Mouse (Mus musculus) hindbrain, embryonic 13.5 days (tissue): ENCODE results near the gene Ap1b1. TPM values are rescaled to one million over a fixed set of nuclear protein-coding genes. Genes with fewer than 3 reads are reported as not detected.

Experiments used
- ATAC-seq: fragments of 200-750 bp; cut with Nextera tagmentation; 2 replicates; pipeline ENCODE4 v1.8.0; 2017; ENCODE audit warnings: moderate TSS enrichment; ENCODE audit not compliant: low FRiP score
- H3K27ac ChIP-seq: fragments of 300-500 bp; sonication (generic); 2 replicates; pipeline ENCODE4 v1.5.1; 2015; ENCODE audit warnings: inconsistent platforms, mild to moderate bottlenecking, moderate library complexity
- H3K27me3 ChIP-seq: fragments of 300-500 bp; sonication (generic); 2 replicates; pipeline ENCODE4 v1.6.1; 2015; ENCODE audit warnings: mild to moderate bottlenecking, inconsistent platforms
- H3K36me3 ChIP-seq: fragments of 300-500 bp; sonication (generic); 2 replicates; pipeline ENCODE4 v1.6.1; 2015; ENCODE audit warnings: mild to moderate bottlenecking, inconsistent platforms
- H3K4me1 ChIP-seq: fragments of 300-500 bp; sonication (generic); replicated peaks from 2 replicates; pipeline ENCODE4 v1.6.1; 2015; ENCODE audit warnings: inconsistent platforms
- H3K4me2 ChIP-seq: fragments of 300-500 bp; sonication (generic); 2 replicates; pipeline ENCODE4 v1.6.1; 2015; ENCODE audit warnings: inconsistent platforms, mild to moderate bottlenecking, moderate library complexity
- H3K4me3 ChIP-seq: fragments of 300-500 bp; sonication (generic); 2 replicates; pipeline ENCODE4 v1.5.1; 2015; ENCODE audit warnings: mild to moderate bottlenecking, inconsistent platforms
- H3K9ac ChIP-seq: fragments of 300-500 bp; sonication (generic); 2 replicates; pipeline ENCODE4 v1.6.1; 2015; ENCODE audit warnings: mild to moderate bottlenecking, inconsistent platforms
- H3K9me3 ChIP-seq: fragments of 300-500 bp; sonication (generic); 2 replicates; pipeline ENCODE4 v1.6.1; 2016; ENCODE audit warnings: inconsistent platforms
- WGBS: fragments of 180-500 bp; shearing (Covaris S2); methylation state at CpG from one replicate; pipeline ENCODE4 v1.1.7; 2015; 5-methylcytosine and 5-hydroxymethylcytosine counted together
- polyA plus RNA-seq: library from polyadenylated mRNA; unstranded; fragments of >200 nt; fragmentation: Nextera tagmentation; extraction: Ambion mirVana; gene quantifications from 2 replicates; pipeline ENCODE4 v1.2.1, GENCODE M21; 2015

Ap1b1 gene
- polyA plus RNA-seq, 1 experiment from 2014 or later: 86.8 TPM

- Histone ChIP-seq H3K9ac (no peak overlapping the region), H3K4me3 (no peak overlapping the region), H3K4me1 (0 out of 2 replicates have a peak, but pooled peaks cover 2% of the 10 kb centered on the region), H3K4me2 (no peak overlapping the region), H3K27ac (no peak overlapping the region), H3K9me3 (no peaks in the 10 kb centered on the region), H3K27me3 (no peaks in the 10 kb centered on the region), H3K36me3 (peaks cover 55% of the 10 kb centered on the region)
- WGBS: 90% methylated on average over 8 of the region's 8 CpGs
- ATAC-seq: no peak
Observed at GRCm38 (mm10) chr11:5042645-5043381, 56.2 kb downstream of the Ap1b1 start.

- Histone ChIP-seq H3K36me3 (peaks cover 18% of the 10 kb centered on the region), H3K4me3 (no peak overlapping the region), H3K9ac (no peak overlapping the region), H3K27me3 (peaks cover 6% of the 10 kb centered on the region), H3K4me1 (0 out of 2 replicates have a peak, but pooled peaks cover 2% of the 10 kb centered on the region), H3K9me3 (no peaks in the 10 kb centered on the region), H3K4me2 (no peak overlapping the region), H3K27ac (no peak overlapping the region)
- WGBS: 55% methylated on average over 12 of the region's 12 CpGs
- ATAC-seq: no peak
Observed at GRCm38 (mm10) chr11:5046321-5046926, 59.8 kb downstream of the Ap1b1 start.

GRCm38 (mm10) chr11:5051629-5052028, 65.0 kb downstream of the Ap1b1 start:
- Histone ChIP-seq H3K27ac (no peak overlapping the region), H3K36me3 (no peaks in the 10 kb centered on the region), H3K4me2 (no peak overlapping the region), H3K4me3 (no peak overlapping the region), H3K4me1 (peaks cover 10% of the 10 kb centered on the region), H3K27me3 (peaks cover 26% of the 10 kb centered on the region), H3K9me3 (no peaks in the 10 kb centered on the region), H3K9ac (no peak overlapping the region)
- WGBS: 84% methylated on average over 10 of the region's 10 CpGs
- ATAC-seq: no peak

GRCm38 (mm10) chr11:5052200-5052854, 65.7 kb downstream of the Ap1b1 start:
- H3K36me3 ChIP-seq: no peaks in the 10 kb centered on the region
- no peak overlapping the region for H3K4me3 ChIP-seq
- no peaks in the 10 kb centered on the region for H3K9me3 ChIP-seq
- peaks cover 17% of the 10 kb centered on the region for H3K4me1 ChIP-seq
- no peak for ATAC-seq
- no peak overlapping the region for H3K27ac ChIP-seq
- peaks cover 33% of the 10 kb centered on the region for H3K27me3 ChIP-seq
- no peak overlapping the region for H3K4me2 ChIP-seq
- no peak overlapping the region for H3K9ac ChIP-seq
- WGBS: 76% methylated on average over 10 of the region's 10 CpGs

- Histone ChIP-seq H3K27me3 (peaks cover 50% of the 10 kb centered on the region), H3K4me3 (no peak overlapping the region), H3K27ac (no peak overlapping the region), H3K36me3 (no peaks in the 10 kb centered on the region), H3K4me1 (peaks cover 27% of the 10 kb centered on the region), H3K9me3 (no peaks in the 10 kb centered on the region), H3K9ac (no peak overlapping the region), H3K4me2 (no peak overlapping the region)
- WGBS: 92% methylated on average over 14 of the region's 14 CpGs
- no peak for ATAC-seq
Observed at GRCm38 (mm10) chr11:5054151-5054550, 67.5 kb downstream of the Ap1b1 start.

- H3K36me3 ChIP-seq: no peaks in the 10 kb centered on the region
- H3K4me1 ChIP-seq: peaks cover 31% of the 10 kb centered on the region
- H3K9ac ChIP-seq: no peak overlapping the region
- ATAC-seq: no peak
- no peak overlapping the region for H3K27ac ChIP-seq
- peaks cover 55% of the 10 kb centered on the region for H3K27me3 ChIP-seq
- H3K9me3 ChIP-seq: no peaks in the 10 kb centered on the region
- no peak overlapping the region for H3K4me2 ChIP-seq
- no peak overlapping the region for H3K4me3 ChIP-seq
- 65% methylated on average over 6 of the region's 6 CpGs for WGBS
Observed at GRCm38 (mm10) chr11:5054874-5055273, 68.2 kb downstream of the Ap1b1 start.

GRCm38 (mm10) chr11:5055945-5056938, 69.6 kb downstream of the Ap1b1 start:
- H3K4me3 ChIP-seq: no peak overlapping the region
- no peak overlapping the region for H3K4me2 ChIP-seq
- ATAC-seq: no peak
- no peaks in the 10 kb centered on the region for H3K9me3 ChIP-seq
- peaks cover 37% of the 10 kb centered on the region for H3K4me1 ChIP-seq
- H3K27ac ChIP-seq: no peak overlapping the region
- 31% methylated on average over 23 of the region's 23 CpGs for WGBS
- H3K36me3 ChIP-seq: peaks cover 7% of the 10 kb centered on the region
- H3K9ac ChIP-seq: no peak overlapping the region
- H3K27me3 ChIP-seq: peaks cover 65% of the 10 kb centered on the region

GRCm38 (mm10) chr11:5057064-5057463, 70.4 kb downstream of the Ap1b1 start:
- H3K27me3 ChIP-seq: peaks cover 73% of the 10 kb centered on the region
- no peak overlapping the region for H3K27ac ChIP-seq
- H3K9ac ChIP-seq: no peak overlapping the region
- no peak overlapping the region; the same call in 1 of the 2 replicates for H3K4me2 ChIP-seq
- peaks cover 7% of the 10 kb centered on the region for H3K36me3 ChIP-seq
- H3K9me3 ChIP-seq: no peaks in the 10 kb centered on the region
- no peak for ATAC-seq
- peaks cover 45% of the 10 kb centered on the region for H3K4me1 ChIP-seq
- 56% methylated on average over 8 of the region's 8 CpGs for WGBS
- H3K4me3 ChIP-seq: no peak overlapping the region

GRCm38 (mm10) chr11:5057541-5057855, 70.9 kb downstream of the Ap1b1 start:
- peaks cover 7% of the 10 kb centered on the region for H3K36me3 ChIP-seq
- no peak for ATAC-seq
- peaks cover 49% of the 10 kb centered on the region for H3K4me1 ChIP-seq
- no peaks in the 10 kb centered on the region for H3K9me3 ChIP-seq
- H3K27ac ChIP-seq: no peak overlapping the region
- peak overlapping the region; percentile 79 for H3K4me2 ChIP-seq
- 11% methylated on average over 8 of the region's 8 CpGs for WGBS
- peak overlapping the region; percentile 74 for H3K9ac ChIP-seq
- peak overlapping the region; percentile 49 for H3K4me3 ChIP-seq
- peaks cover 77% of the 10 kb centered on the region for H3K27me3 ChIP-seq

- 2% methylated on average over 75 of the region's 77 CpGs for WGBS
- Histone ChIP-seq H3K4me3 (peak within 1 kb of the TSS; percentile 49), H3K27me3 (peaks cover 83% of the 10 kb centered on the region), H3K27ac (no peak within 1 kb of the TSS), H3K4me2 (peak within 1 kb of the TSS; percentile 79), H3K36me3 (peaks cover 7% of the 10 kb centered on the region), H3K9me3 (no peaks in the 10 kb centered on the region), H3K9ac (peak within 1 kb of the TSS; percentile 74), H3K4me1 (peaks cover 55% of the 10 kb centered on the region)
- peak; percentile 6; the same call in 1 of the 2 replicates for ATAC-seq
Observed at GRCm38 (mm10) chr11:5057856-5058641, 71.4 kb downstream of the Ap1b1 start, which contains the start of gene Rasl10a. Gene Rasl10a, plus strand, starts transcription at chr11:5058128.

GRCm38 (mm10) chr11:5058783-5059182, 72.2 kb downstream of the Ap1b1 start:
- H3K27ac ChIP-seq: no peak overlapping the region
- peaks cover 7% of the 10 kb centered on the region for H3K36me3 ChIP-seq
- 32% methylated on average over 9 of the region's 9 CpGs for WGBS
- peaks cover 90% of the 10 kb centered on the region for H3K27me3 ChIP-seq
- H3K9me3 ChIP-seq: no peaks in the 10 kb centered on the region
- no peak overlapping the region for H3K4me2 ChIP-seq
- peaks cover 62% of the 10 kb centered on the region for H3K4me1 ChIP-seq
- ATAC-seq: no peak
- no peak overlapping the region for H3K9ac ChIP-seq
- no peak overlapping the region for H3K4me3 ChIP-seq
